Mouse (Mus musculus): ENCODE data around the gene Ptdss2. TPM values are rescaled to one million over a fixed set of nuclear protein-coding genes. Genes with fewer than 3 reads are reported as not detected.

Gene Ptdss2
- polyA plus RNA-seq, 1 experiment from 2014 or later: 60.3 TPM

DNA sequence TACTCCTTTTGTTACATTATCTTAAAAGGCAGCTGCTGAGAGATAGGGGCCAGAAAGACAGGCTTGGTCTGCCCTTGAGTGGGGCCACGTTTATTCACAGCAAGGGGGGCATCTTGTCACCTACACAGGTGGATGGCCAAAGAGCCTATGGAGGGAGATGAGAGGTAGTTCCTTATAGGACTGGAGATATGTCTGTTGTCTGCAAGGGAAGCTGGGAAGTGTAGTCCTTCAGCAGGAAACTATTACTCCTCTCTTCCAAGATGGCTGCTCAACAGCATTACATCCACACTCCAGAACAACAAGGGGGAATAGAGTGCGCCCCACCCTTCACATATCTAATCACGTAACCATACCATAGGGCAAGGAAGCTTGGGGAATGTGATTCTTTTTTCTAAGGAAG, 2.7 kb upstream of the Ptdss2 start:
- Histone ChIP-seq H3K9me3 (ENCODE audit: control insufficient read depth, low read length) (no peaks in the 10 kb centered on the region), H3K36me3 (ENCODE audit: control insufficient read depth, insufficient read depth, low read length) (no peaks in the 10 kb centered on the region), H3K4me2 (ENCODE audit: low read depth, low read length) (no peak overlapping the region), H3K27me3 (replicated peaks; ENCODE audit: control insufficient read depth, insufficient read depth, low read length) (no peaks in the 10 kb centered on the region), H3K4me3 (ENCODE audit: low read length) (no peak overlapping the region), H3K9ac (ENCODE audit: low read depth, low read length) (no peak overlapping the region), H3K27ac (ENCODE audit: low read length) (no peak overlapping the region), H3K4me1 (ENCODE audit: control insufficient read depth, insufficient read depth, low read length) (peaks cover 9% of the 10 kb centered on the region)
- 68% methylated on average over 3 of the region's 3 CpGs for WGBS
- no peak for ATAC-seq

DNA sequence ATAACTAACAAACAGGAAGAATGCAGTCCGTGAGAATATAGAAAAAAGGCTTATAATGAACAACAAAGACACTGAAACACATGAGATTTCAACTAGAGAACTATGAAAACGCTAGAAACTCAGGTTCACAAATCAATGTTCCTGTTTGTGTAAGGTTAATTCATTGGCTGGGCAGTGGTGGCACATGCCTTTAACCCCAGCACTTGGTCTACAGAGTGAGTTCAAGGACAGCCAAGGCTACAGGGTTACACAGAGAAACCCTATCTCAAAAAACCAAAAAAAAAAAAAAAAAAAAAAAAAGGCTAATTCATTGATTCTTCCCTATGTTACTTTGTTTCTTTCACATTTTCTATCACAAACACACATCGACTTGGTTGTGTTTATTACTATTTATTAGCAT, 1.6 kb upstream of the Ptdss2 start:
- ATAC-seq: no peak
- peaks cover 9% of the 10 kb centered on the region for H3K4me1 ChIP-seq (ENCODE audit: control insufficient read depth, insufficient read depth, low read length)
- H3K36me3 ChIP-seq (ENCODE audit: control insufficient read depth, insufficient read depth, low read length): no peaks in the 10 kb centered on the region
- H3K9me3 ChIP-seq (ENCODE audit: control insufficient read depth, low read length): no peaks in the 10 kb centered on the region
- H3K9ac ChIP-seq (ENCODE audit: low read depth, low read length): no peak overlapping the region
- no peaks in the 10 kb centered on the region for H3K27me3 ChIP-seq (replicated peaks; ENCODE audit: control insufficient read depth, insufficient read depth, low read length)
- 79% methylated on average over 3 of the region's 3 CpGs for WGBS
- no peak overlapping the region for H3K4me2 ChIP-seq (ENCODE audit: low read depth, low read length)
- peak overlapping the region; percentile 88 for H3K27ac ChIP-seq (ENCODE audit: low read length)
- H3K4me3 ChIP-seq (ENCODE audit: low read length): no peak overlapping the region

DNA sequence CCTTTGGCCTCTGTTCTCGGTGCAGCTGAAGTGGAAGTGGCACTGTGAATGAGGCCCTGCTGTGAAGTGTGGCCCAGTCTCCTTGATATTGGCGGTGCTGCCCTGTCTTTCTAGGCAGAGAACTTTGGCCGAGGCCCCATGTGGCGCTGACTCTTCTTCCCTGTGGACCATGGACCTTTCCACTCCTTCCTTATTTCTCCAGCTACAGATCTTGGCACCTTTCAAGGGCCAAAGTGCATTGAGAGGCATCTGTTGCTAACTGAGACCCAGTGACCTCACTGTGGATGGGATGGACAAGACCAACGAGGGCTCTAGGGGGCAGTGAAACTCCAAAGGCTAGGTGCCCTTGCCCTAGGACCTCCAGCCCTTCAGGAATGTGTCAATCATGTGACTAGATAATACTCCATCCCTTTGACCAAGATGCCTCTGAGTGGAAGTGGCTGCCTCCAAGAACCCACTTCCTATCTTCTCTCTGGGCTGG, 1.1 kb upstream of the Ptdss2 start:
- H3K36me3 ChIP-seq (ENCODE audit: control insufficient read depth, insufficient read depth, low read length): no peaks in the 10 kb centered on the region
- peak overlapping the region; percentile 88 for H3K27ac ChIP-seq (ENCODE audit: low read length)
- H3K4me3 ChIP-seq (ENCODE audit: low read length): no peak overlapping the region
- 59% methylated on average over 5 of the region's 5 CpGs for WGBS
- peaks cover 9% of the 10 kb centered on the region for H3K4me1 ChIP-seq (ENCODE audit: control insufficient read depth, insufficient read depth, low read length)
- no peaks in the 10 kb centered on the region for H3K9me3 ChIP-seq (ENCODE audit: control insufficient read depth, low read length)
- no peak overlapping the region for H3K9ac ChIP-seq (ENCODE audit: low read depth, low read length)
- H3K27me3 ChIP-seq (replicated peaks; ENCODE audit: control insufficient read depth, insufficient read depth, low read length): no peaks in the 10 kb centered on the region
- H3K4me2 ChIP-seq (ENCODE audit: low read depth, low read length): no peak overlapping the region
- ATAC-seq: peak; percentile 65

DNA sequence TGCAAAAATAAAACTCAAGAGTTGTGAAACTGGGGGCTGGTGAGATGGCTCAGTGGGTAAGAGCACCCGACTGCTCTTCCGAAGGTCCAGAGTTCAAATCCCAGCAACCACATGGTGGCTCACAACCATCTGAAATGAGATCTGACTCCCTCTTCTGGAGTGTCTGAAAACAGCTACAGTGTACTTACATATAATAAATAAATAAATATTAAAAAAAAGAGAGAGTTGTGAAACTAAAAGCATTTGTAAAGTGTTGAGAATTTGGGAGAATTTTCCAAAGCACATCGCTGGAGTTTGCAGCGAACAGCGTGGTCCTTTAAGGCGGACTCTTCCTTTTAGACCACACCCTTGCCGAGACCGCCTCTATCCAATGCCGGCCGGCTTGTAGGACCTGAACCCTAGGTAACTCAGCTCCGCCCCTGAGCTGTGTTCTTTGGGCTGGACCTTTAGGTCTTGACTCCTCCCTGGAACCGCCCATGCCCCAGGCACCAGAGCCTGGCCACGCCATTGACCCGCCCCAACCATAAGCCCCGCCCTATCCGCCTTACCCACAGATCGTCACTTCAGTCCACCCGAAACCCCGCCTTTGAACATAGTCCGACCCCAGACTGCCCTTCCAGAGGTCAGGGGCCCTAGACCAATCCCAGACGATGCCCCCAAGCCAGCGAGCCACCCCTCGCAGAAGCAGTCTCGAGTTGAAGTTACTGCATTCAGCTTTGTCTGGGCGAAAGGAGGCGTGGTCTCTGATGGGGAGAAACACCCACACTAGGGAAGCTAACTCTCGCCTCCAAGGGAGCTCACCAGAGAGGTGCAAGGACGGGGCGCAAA, 721 bp downstream of the Ptdss2 start:
- ATAC-seq: peak; percentile 95
- WGBS: 2% methylated on average over 29 of the region's 29 CpGs
- H3K27me3 ChIP-seq (replicated peaks; ENCODE audit: control insufficient read depth, insufficient read depth, low read length): no peaks in the 10 kb centered on the region
- peak overlapping the region; percentile 75 for H3K4me3 ChIP-seq (ENCODE audit: low read length)
- peaks cover 9% of the 10 kb centered on the region for H3K4me1 ChIP-seq (ENCODE audit: control insufficient read depth, insufficient read depth, low read length)
- H3K4me2 ChIP-seq (ENCODE audit: low read depth, low read length): peak overlapping the region; percentile 94
- no peaks in the 10 kb centered on the region for H3K36me3 ChIP-seq (ENCODE audit: control insufficient read depth, insufficient read depth, low read length)
- H3K27ac ChIP-seq (ENCODE audit: low read length): peak overlapping the region; percentile 94
- peak overlapping the region; percentile 78 for H3K9ac ChIP-seq (ENCODE audit: low read depth, low read length)
- no peaks in the 10 kb centered on the region for H3K9me3 ChIP-seq (ENCODE audit: control insufficient read depth, low read length)

DNA sequence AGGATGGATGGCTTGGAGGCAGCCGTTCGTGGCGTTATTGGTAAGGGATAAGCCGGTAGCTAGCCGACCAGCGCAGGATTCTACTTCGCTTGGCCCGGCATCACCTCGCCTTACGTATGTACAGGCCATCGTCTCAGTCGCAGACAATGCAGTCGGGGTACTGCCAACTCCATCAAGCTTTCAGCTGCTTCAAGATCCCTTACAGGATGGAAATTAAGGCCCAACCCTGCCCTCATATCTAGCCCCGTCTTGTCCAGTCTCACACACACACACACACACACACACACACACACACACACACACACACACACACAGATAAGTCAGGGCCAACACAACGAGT, 1.3 kb downstream of the Ptdss2 start:
- peak overlapping the region; percentile 78 for H3K9ac ChIP-seq (ENCODE audit: low read depth, low read length)
- peak overlapping the region; percentile 75 for H3K4me3 ChIP-seq (ENCODE audit: low read length)
- no peak for ATAC-seq
- 2% methylated on average over 15 of the region's 15 CpGs for WGBS
- peak overlapping the region; percentile 92 for H3K27ac ChIP-seq (ENCODE audit: low read length)
- no peaks in the 10 kb centered on the region for H3K36me3 ChIP-seq (ENCODE audit: control insufficient read depth, insufficient read depth, low read length)
- peak overlapping the region; percentile 94 for H3K4me2 ChIP-seq (ENCODE audit: low read depth, low read length)
- no peaks in the 10 kb centered on the region for H3K27me3 ChIP-seq (replicated peaks; ENCODE audit: control insufficient read depth, insufficient read depth, low read length)
- peaks cover 9% of the 10 kb centered on the region for H3K4me1 ChIP-seq (ENCODE audit: control insufficient read depth, insufficient read depth, low read length)
- no peaks in the 10 kb centered on the region for H3K9me3 ChIP-seq (ENCODE audit: control insufficient read depth, low read length)

DNA sequence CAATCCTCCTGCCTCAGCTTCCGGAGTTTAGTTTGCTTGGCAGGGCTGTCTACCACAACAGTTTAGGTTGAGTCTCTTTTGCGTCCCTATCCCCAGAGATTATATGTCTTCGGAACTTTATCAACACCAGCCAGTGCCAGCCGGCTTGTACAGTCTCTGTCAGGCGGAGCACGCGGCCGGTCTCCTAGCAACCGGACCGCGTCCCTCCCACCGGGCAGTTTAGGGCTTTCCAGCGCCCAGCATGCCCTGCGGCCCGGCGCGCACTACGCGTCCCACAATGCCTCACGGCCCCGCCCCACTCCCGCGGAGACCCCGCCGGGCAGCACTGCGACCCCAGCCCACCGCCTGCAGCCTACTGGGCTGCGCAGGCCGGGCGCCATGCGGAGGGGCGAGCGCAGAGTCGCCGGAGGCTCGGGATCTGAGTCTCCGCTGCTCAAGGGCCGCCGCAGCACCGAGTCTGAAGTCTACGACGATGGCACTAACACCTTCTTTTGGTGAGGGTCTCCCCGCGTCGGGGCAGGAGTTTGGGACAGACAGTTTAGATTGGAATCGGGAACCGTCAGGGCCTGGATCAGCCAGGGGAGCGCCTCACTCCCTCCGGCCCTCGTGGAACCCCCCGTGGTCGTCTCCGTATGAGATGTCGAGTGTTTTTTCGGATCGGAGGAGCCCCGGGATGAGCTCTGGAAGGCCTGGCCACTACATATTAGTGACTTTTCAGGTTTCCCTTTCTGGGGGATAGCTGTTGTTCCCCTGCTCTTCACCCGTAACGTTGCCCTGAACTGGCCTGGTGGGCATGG, 9.0 kb downstream of the Ptdss2 start:
- peaks cover 4% of the 10 kb centered on the region; the same call in 1 of the 2 replicates for H3K36me3 ChIP-seq (ENCODE audit: control insufficient read depth, insufficient read depth, low read length)
- H3K4me1 ChIP-seq (ENCODE audit: control insufficient read depth, insufficient read depth, low read length): peaks cover 15% of the 10 kb centered on the region
- peak overlapping the region; percentile 90 for H3K4me2 ChIP-seq (ENCODE audit: low read depth, low read length)
- no peaks in the 10 kb centered on the region for H3K27me3 ChIP-seq (replicated peaks; ENCODE audit: control insufficient read depth, insufficient read depth, low read length)
- H3K9ac ChIP-seq (ENCODE audit: low read depth, low read length): peak overlapping the region; percentile 98
- peak; percentile 99 for ATAC-seq
- peak overlapping the region; percentile 46; the same call in 1 of the 2 replicates for H3K27ac ChIP-seq (ENCODE audit: low read length)
- H3K4me3 ChIP-seq (ENCODE audit: low read length): peak overlapping the region; percentile 98
- under 1% methylated on average over 59 of the region's 59 CpGs for WGBS
- no peaks in the 10 kb centered on the region for H3K9me3 ChIP-seq (ENCODE audit: control insufficient read depth, low read length)

DNA sequence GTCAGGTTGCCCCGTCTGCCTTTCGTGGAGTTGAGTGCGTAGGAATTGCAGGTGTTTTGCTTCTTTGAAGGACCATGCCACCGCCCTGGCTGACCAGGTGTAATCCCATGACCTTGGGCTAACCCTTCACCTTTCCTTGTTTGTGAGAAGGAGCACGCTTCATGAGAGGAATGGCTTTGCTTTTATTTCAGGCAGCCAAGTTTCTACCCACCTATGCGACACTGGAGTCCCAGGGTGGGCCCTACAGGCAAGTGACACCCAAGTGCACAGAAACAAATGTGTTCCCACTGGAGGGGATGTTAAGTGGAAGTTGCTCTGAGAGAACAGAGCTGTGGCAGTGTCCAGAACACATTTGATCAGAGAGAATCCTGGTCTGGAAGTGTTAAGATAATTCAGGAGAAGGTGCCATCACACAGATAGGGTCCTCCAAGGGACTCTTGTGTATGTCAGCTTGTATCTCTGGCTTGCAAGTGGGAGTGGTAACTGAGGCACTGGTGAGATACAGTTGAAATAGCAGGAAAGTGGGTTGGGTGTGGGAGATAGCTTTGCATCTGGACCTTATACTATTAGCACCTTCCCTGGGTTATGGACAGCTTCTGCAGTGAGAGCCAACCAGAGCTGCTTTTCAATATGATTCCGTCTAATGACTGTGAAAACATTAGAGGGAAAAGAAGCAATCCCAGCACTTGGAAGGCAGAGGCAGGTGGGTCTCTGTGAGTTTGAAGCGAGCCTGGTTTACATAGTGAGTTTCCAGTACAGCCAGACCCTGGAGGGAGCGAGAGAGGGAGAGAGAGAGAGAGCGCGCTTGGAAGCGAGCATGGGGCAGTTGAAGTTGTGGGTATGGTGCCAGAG, 9.9 kb downstream of the Ptdss2 start:
- no peaks in the 10 kb centered on the region for H3K27me3 ChIP-seq (replicated peaks; ENCODE audit: control insufficient read depth, insufficient read depth, low read length)
- peak overlapping the region; percentile 3; the same call in 1 of the 2 replicates for H3K27ac ChIP-seq (ENCODE audit: low read length)
- 52% methylated on average over 12 of the region's 12 CpGs for WGBS
- peak overlapping the region; percentile 98 for H3K4me3 ChIP-seq (ENCODE audit: low read length)
- peaks cover 15% of the 10 kb centered on the region for H3K4me1 ChIP-seq (ENCODE audit: control insufficient read depth, insufficient read depth, low read length)
- peaks cover 4% of the 10 kb centered on the region; the same call in 1 of the 2 replicates for H3K36me3 ChIP-seq (ENCODE audit: control insufficient read depth, insufficient read depth, low read length)
- peak overlapping the region; percentile 98 for H3K9ac ChIP-seq (ENCODE audit: low read depth, low read length)
- ATAC-seq: peak; percentile 45
- H3K4me2 ChIP-seq (ENCODE audit: low read depth, low read length): peak overlapping the region; percentile 90
- H3K9me3 ChIP-seq (ENCODE audit: control insufficient read depth, low read length): no peaks in the 10 kb centered on the region

DNA sequence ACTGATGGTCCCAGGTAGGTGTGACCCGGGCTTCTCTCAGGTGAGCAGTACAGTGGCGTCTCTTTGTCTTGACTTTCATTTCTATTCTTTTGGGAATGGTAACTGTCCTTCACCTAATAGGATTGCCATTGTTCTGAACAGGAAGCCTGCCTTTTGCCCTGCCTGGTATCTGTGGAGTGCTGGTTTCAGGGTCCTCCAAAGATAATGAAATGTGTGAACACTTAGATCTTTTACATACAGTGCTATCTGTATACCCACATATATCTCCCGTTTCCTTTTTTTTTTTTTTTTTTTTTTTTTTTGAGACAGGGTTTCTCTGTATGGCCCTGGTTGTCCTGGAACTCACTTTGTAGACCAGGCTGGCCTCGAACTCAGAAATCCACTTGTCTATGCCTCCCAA, 19.1 kb downstream of the Ptdss2 start:
- WGBS: 82% methylated on average over 4 of the region's 4 CpGs
- Histone ChIP-seq H3K27me3 (replicated peaks; ENCODE audit: control insufficient read depth, insufficient read depth, low read length) (no peaks in the 10 kb centered on the region), H3K4me1 (ENCODE audit: control insufficient read depth, insufficient read depth, low read length) (no peaks in the 10 kb centered on the region), H3K36me3 (ENCODE audit: control insufficient read depth, insufficient read depth, low read length) (no peaks in the 10 kb centered on the region), H3K9me3 (ENCODE audit: control insufficient read depth, low read length) (no peaks in the 10 kb centered on the region), H3K27ac (ENCODE audit: low read length) (no peak overlapping the region), H3K9ac (ENCODE audit: low read depth, low read length) (no peak overlapping the region), H3K4me3 (ENCODE audit: low read length) (no peak overlapping the region), H3K4me2 (ENCODE audit: low read depth, low read length) (no peak overlapping the region)
- ATAC-seq: no peak

DNA sequence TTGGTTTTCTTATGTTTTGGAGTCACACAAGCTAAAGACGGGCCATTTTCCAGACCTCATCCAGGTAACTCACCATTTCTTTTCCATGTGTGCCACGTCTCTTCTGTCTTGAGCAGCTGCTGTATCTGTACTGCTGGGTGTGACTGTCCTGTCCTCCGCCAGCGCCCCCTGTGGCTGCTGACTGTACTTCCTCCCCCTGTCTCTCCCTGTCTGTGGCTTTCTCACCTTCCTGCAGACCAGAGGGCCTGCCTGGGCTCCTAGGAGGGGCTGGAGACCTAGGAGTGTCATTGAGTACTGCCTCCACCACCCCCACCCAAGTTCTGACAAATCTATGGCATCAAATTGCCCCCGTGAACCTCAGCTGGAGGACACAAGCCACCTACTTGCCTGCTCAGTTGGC, 20.9 kb downstream of the Ptdss2 start:
- ATAC-seq: no peak
- Histone ChIP-seq H3K4me1 (ENCODE audit: control insufficient read depth, insufficient read depth, low read length) (no peaks in the 10 kb centered on the region), H3K27ac (ENCODE audit: low read length) (no peak overlapping the region), H3K4me2 (ENCODE audit: low read depth, low read length) (no peak overlapping the region), H3K36me3 (ENCODE audit: control insufficient read depth, insufficient read depth, low read length) (no peaks in the 10 kb centered on the region), H3K9me3 (ENCODE audit: control insufficient read depth, low read length) (no peaks in the 10 kb centered on the region), H3K27me3 (replicated peaks; ENCODE audit: control insufficient read depth, insufficient read depth, low read length) (no peaks in the 10 kb centered on the region), H3K9ac (ENCODE audit: low read depth, low read length) (no peak overlapping the region), H3K4me3 (ENCODE audit: low read length) (no peak overlapping the region)
- 49% methylated on average over 5 of the region's 5 CpGs for WGBS

Data from intestine, embryonic 16.5 days (tissue).